Mouse (Mus musculus): ENCODE measurements at regions not wholly inside any gene's neighbourhood (a gene's known extent, or its start where the extent isn't known, plus 50 kb on each side); places are given as distances from the start of the nearest gene placed in this dataset.

- dilution Hi-C loops (cut with MboI; ENCODE audit: extremely low pct_ligation_motif_present, extremely low pct_unique_long_range_greater_than_20kb, low sequenced_read_pairs): no loop called here
- H3K36me3 ChIP-seq (replicated peaks in 1 of 2; ENCODE audit: control insufficient read depth in 1 of 2, insufficient read depth in 1 of 2, low read length in 1 of 2): no peaks in the 10 kb centered on the region
- H3K4me1 ChIP-seq (ENCODE audit: control insufficient read depth in 1 of 2, insufficient read depth in 2 of 2): peaks cover 0 to 5% of the 10 kb centered on the region in 2 experiments; a peak in 2 of 4 replicates
- H3K9me3 ChIP-seq (replicated peaks; ENCODE audit: low read length): no peaks in the 10 kb centered on the region
- in situ Hi-C loops (cut with MboI; ENCODE audit: low pct_ligation_motif_present, low pct_unique_long_range_greater_than_20kb, low sequenced_read_pairs): no loop called here
- DNase-seq (ENCODE audit: extremely low read depth): peak; percentile 42
- H3K9ac ChIP-seq (ENCODE audit: insufficient read depth, low read depth): no peak overlapping the region
- peak; percentile 61 for TF ChIP-seq RAD21 (IDR thresholded peaks at IDR 0.05; ENCODE audit: low read depth, low read length)
- TF ChIP-seq CTCF (conservative IDR thresholded peaks at IDR 0.05 in 1 of 2, IDR thresholded peaks at IDR 0.05 in 1 of 2; ENCODE audit: low read depth in 2 of 2, low read length in 2 of 2): peak; percentile 35 to 68; a peak in 3 of 4 replicates
- no peak for TF ChIP-seq ZC3H11A (IDR thresholded peaks at IDR 0.05; ENCODE audit: low read depth, low read length)
- peak; percentile 49 for TF ChIP-seq SMC3 (IDR thresholded peaks at IDR 0.05; ENCODE audit: low read depth, low read length)
- no peak overlapping the region for H3K4me2 ChIP-seq (ENCODE audit: insufficient read depth, low read depth, poor library complexity, severe bottlenecking)
- H3K27ac ChIP-seq (ENCODE audit: insufficient read depth, low read depth): no peak overlapping the region
- no peaks in the 10 kb centered on the region for H3K27me3 ChIP-seq (replicated peaks)
- no peak overlapping the region for H3K4me3 ChIP-seq (replicated peaks in 1 of 3; ENCODE audit: low read depth in 2 of 3, low read length in 2 of 3, poor library complexity in 1 of 3)
- no peaks in the 10 kb centered on the region for H3K79me2 ChIP-seq (replicated peaks; ENCODE audit: control insufficient read depth, extremely low read depth, insufficient read depth, poor library complexity, severe bottlenecking)
These were observed 163.9 kb upstream of the Dkk2 start for GRCm38 (mm10) chr3:131921161-131921560.

- TF ChIP-seq KAT2A (IDR thresholded peaks at IDR 0.05; ENCODE audit: insufficient replicate concordance, low read length): no peak
- TF ChIP-seq NRF1 (IDR thresholded peaks at IDR 0.05; ENCODE audit: low read depth, low read length): no peak
- TF ChIP-seq ZC3H11A (IDR thresholded peaks at IDR 0.05; ENCODE audit: low read depth, low read length): no peak
- no peak for TF ChIP-seq CHD2 (IDR thresholded peaks at IDR 0.05; ENCODE audit: low read length)
- TF ChIP-seq JUN (IDR thresholded peaks at IDR 0.05; ENCODE audit: insufficient read depth, low read depth, low read length): no peak
- TF ChIP-seq ETS1 (conservative IDR thresholded peaks at IDR 0.05; ENCODE audit: low read depth, low read length): no peak
- TF ChIP-seq CTCF (conservative IDR thresholded peaks at IDR 0.05 in 1 of 2, IDR thresholded peaks at IDR 0.05 in 1 of 2; ENCODE audit: low read depth in 2 of 2, low read length in 2 of 2): no peak
- TF ChIP-seq POLR2AphosphoS2 (IDR thresholded peaks at IDR 0.05; ENCODE audit: low read depth, low read length): no peak
- H3K4me1 ChIP-seq (ENCODE audit: control insufficient read depth in 1 of 2, insufficient read depth in 2 of 2): peaks cover 0 to 5% of the 10 kb centered on the region in 2 experiments; a peak in 2 of 4 replicates
- no peaks in the 10 kb centered on the region for H3K36me3 ChIP-seq (replicated peaks in 1 of 2; ENCODE audit: control insufficient read depth in 1 of 2, insufficient read depth in 1 of 2, low read length in 1 of 2)
- in situ Hi-C loops (cut with MboI; ENCODE audit: low pct_ligation_motif_present, low pct_unique_long_range_greater_than_20kb, low sequenced_read_pairs) (no loop called here), dilution Hi-C loops (cut with MboI; ENCODE audit: extremely low pct_ligation_motif_present, extremely low pct_unique_long_range_greater_than_20kb, low sequenced_read_pairs) (no loop called here)
- H3K27ac ChIP-seq (ENCODE audit: insufficient read depth, low read depth): no peak overlapping the region
- no peak overlapping the region for H3K9ac ChIP-seq (ENCODE audit: insufficient read depth, low read depth)
- H3K9me3 ChIP-seq (replicated peaks; ENCODE audit: low read length): no peaks in the 10 kb centered on the region
- no peaks in the 10 kb centered on the region for H3K79me2 ChIP-seq (replicated peaks; ENCODE audit: control insufficient read depth, extremely low read depth, insufficient read depth, poor library complexity, severe bottlenecking)
- peak; percentile 15 for DNase-seq (ENCODE audit: extremely low read depth)
- H3K27me3 ChIP-seq (replicated peaks): no peaks in the 10 kb centered on the region
- H3K4me3 ChIP-seq (replicated peaks in 1 of 3; ENCODE audit: low read depth in 2 of 3, low read length in 2 of 3, poor library complexity in 1 of 3): no peak overlapping the region
- no peak overlapping the region for H3K4me2 ChIP-seq (ENCODE audit: insufficient read depth, low read depth, poor library complexity, severe bottlenecking)
These were observed 162.4 kb upstream of the Dkk2 start for GRCm38 (mm10) chr3:131922733-131923132.

GRCm38 (mm10) chr3:131940896-131941295 is 144.2 kb upstream of the Dkk2 start:
- H3K36me3 ChIP-seq (replicated peaks in 1 of 2; ENCODE audit: control insufficient read depth in 1 of 2, insufficient read depth in 1 of 2, low read length in 1 of 2): no peaks in the 10 kb centered on the region
- H3K79me2 ChIP-seq (replicated peaks; ENCODE audit: control insufficient read depth, extremely low read depth, insufficient read depth, poor library complexity, severe bottlenecking): no peaks in the 10 kb centered on the region
- dilution Hi-C loops (cut with MboI; ENCODE audit: extremely low pct_ligation_motif_present, extremely low pct_unique_long_range_greater_than_20kb, low sequenced_read_pairs) (no loop called here), in situ Hi-C loops (cut with MboI; ENCODE audit: low pct_ligation_motif_present, low pct_unique_long_range_greater_than_20kb, low sequenced_read_pairs) (no loop called here)
- no peaks in the 10 kb centered on the region for H3K27me3 ChIP-seq (replicated peaks)
- no peak overlapping the region for H3K9ac ChIP-seq (ENCODE audit: insufficient read depth, low read depth)
- DNase-seq (ENCODE audit: extremely low read depth): no peak
- H3K4me2 ChIP-seq (ENCODE audit: insufficient read depth, low read depth, poor library complexity, severe bottlenecking): no peak overlapping the region
- H3K27ac ChIP-seq (ENCODE audit: insufficient read depth, low read depth): no peak overlapping the region
- no peaks in the 10 kb centered on the region for H3K9me3 ChIP-seq (replicated peaks; ENCODE audit: low read length)
- no peak overlapping the region for H3K4me3 ChIP-seq (replicated peaks in 1 of 3; ENCODE audit: low read depth in 2 of 3, low read length in 2 of 3, poor library complexity in 1 of 3)
- peaks cover 9 to 29% of the 10 kb centered on the region in 2 experiments for H3K4me1 ChIP-seq (ENCODE audit: control insufficient read depth in 1 of 2, insufficient read depth in 2 of 2)
- no peak for TF ChIP-seq NELFE (IDR thresholded peaks at IDR 0.05; ENCODE audit: low read depth, low read length)
- TF ChIP-seq PAX5 (IDR thresholded peaks at IDR 0.05; ENCODE audit: low read length): no peak
- TF ChIP-seq UBTF (IDR thresholded peaks at IDR 0.05; ENCODE audit: low read depth, low read length): no peak
- no peak for TF ChIP-seq SIN3A (IDR thresholded peaks at IDR 0.05; ENCODE audit: low read length)
- no peak for TF ChIP-seq POLR2A (IDR thresholded peaks at IDR 0.05; ENCODE audit: low read depth, low read length)
- TF ChIP-seq CHD1 (IDR thresholded peaks at IDR 0.05; ENCODE audit: low read depth, low read length): no peak
- TF ChIP-seq MAFK (IDR thresholded peaks at IDR 0.05; ENCODE audit: insufficient replicate concordance, low read length): no peak
- TF ChIP-seq ELF1 (IDR thresholded peaks at IDR 0.05; ENCODE audit: low read depth, low read length): no peak
- TF ChIP-seq BHLHE40 (IDR thresholded peaks at IDR 0.05; ENCODE audit: low read depth, low read length): no peak
- TF ChIP-seq RAD21 (IDR thresholded peaks at IDR 0.05; ENCODE audit: low read depth, low read length): no peak
- TF ChIP-seq IRF4 (IDR thresholded peaks at IDR 0.05; ENCODE audit: low read depth, low read length): no peak
- no peak for TF ChIP-seq TCF12 (IDR thresholded peaks at IDR 0.05; ENCODE audit: low read depth, low read length)
- TF ChIP-seq MAZ (IDR thresholded peaks at IDR 0.05; ENCODE audit: low read depth, low read length): no peak
- TF ChIP-seq MYC (IDR thresholded peaks at IDR 0.05; ENCODE audit: low read depth, low read length): no peak
- no peak for TF ChIP-seq ETS1 (conservative IDR thresholded peaks at IDR 0.05; ENCODE audit: low read depth, low read length)
- TF ChIP-seq SMC3 (IDR thresholded peaks at IDR 0.05; ENCODE audit: low read depth, low read length): no peak
- TF ChIP-seq USF1 (IDR thresholded peaks at IDR 0.05; ENCODE audit: low read depth, low read length): no peak
